Mouse (Mus musculus) heart, postnatal 4 days (tissue): ENCODE measurements around the gene Dhx36. TPM values are rescaled to one million over a fixed set of nuclear protein-coding genes. Genes with fewer than 3 reads are reported as not detected.

Experiments used
- DNase-seq: peaks from one replicate; pipeline ENCODE4 v3.0.0; 2021
- total RNA-seq, 2 experiments: library from RNA; stranded (reverse); gene quantifications; 2 replicates each; pipeline ENCODE4 v1.2.3; 2021

Gene Dhx36
- total RNA-seq, 2 experiments from 2014 or later = 29.1 to 30.4 TPM

GRCm38 (mm10) chr3:62418387-62419138 is 88.2 kb downstream of the Dhx36 start:
- DNase-seq = no peak

Other genes with a start within 250 kb of the Dhx36 start
- gene Arhgef26, start 168.7 kb downstream of the Dhx36 start, total RNA-seq = 1 to 10 TPM; 4.7 to 7.8 TPM
- not detected for gene Gpr149, start 98.1 kb upstream of the Dhx36 start, total RNA-seq